Mouse (Mus musculus): Measurements from ENCODE around the gene Fars2. TPM values are rescaled to one million over a fixed set of nuclear protein-coding genes. Genes with fewer than 3 reads are reported as not detected.

Fars2 gene
- total and polyA plus RNA-seq, 2 experiments from 2014 or later, result 21.5 to 34.6 TPM

- WGBS, result 76% methylated on average over 2 of the region's 2 CpGs
- Histone ChIP-seq H3K4me1 (ENCODE audit: insufficient read depth, low read length) (peaks cover 4% of the 10 kb centered on the region; the same call in 1 of the 2 replicates), H3K36me3 (ENCODE audit: insufficient read depth, low read length) (no peaks in the 10 kb centered on the region), H3K27ac (no peak overlapping the region), H3K9ac (replicated peaks; ENCODE audit: low read length) (no peak overlapping the region), H3K4me2 (ENCODE audit: low read depth, low read length) (no peak overlapping the region), H3K27me3 (ENCODE audit: insufficient read depth, low read length) (no peaks in the 10 kb centered on the region), H3K9me3 (ENCODE audit: low read length) (no peaks in the 10 kb centered on the region), H3K4me3 (ENCODE audit: low read length) (no peak overlapping the region)
- ATAC-seq, result no peak
- DNase-seq (ENCODE audit: low spot score), result no peak
- TF ChIP-seq CTCF (IDR thresholded peaks at IDR 0.05; ENCODE audit: low read depth), result no peak
Observed at GRCm38 (mm10) chr13:36224431-36224830, 107.2 kb downstream of the Fars2 start.

GRCm38 (mm10) chr13:36242261-36242660 is 125.0 kb downstream of the Fars2 start:
- 58% methylated on average over 1 of the region's 1 CpGs for WGBS
- ATAC-seq, result no peak
- Histone ChIP-seq H3K9me3 (ENCODE audit: low read length) (no peaks in the 10 kb centered on the region), H3K4me1 (ENCODE audit: insufficient read depth, low read length) (no peaks in the 10 kb centered on the region), H3K9ac (replicated peaks; ENCODE audit: low read length) (no peak overlapping the region), H3K27ac (no peak overlapping the region), H3K4me2 (ENCODE audit: low read depth, low read length) (no peak overlapping the region), H3K36me3 (ENCODE audit: insufficient read depth, low read length) (no peaks in the 10 kb centered on the region), H3K4me3 (ENCODE audit: low read length) (no peak overlapping the region), H3K27me3 (ENCODE audit: insufficient read depth, low read length) (no peaks in the 10 kb centered on the region)
- DNase-seq (ENCODE audit: low spot score), result no peak
- no peak for TF ChIP-seq CTCF (IDR thresholded peaks at IDR 0.05; ENCODE audit: low read depth)

- Histone ChIP-seq H3K4me2 (ENCODE audit: low read depth, low read length) (no peak overlapping the region), H3K36me3 (ENCODE audit: insufficient read depth, low read length) (no peaks in the 10 kb centered on the region), H3K9ac (replicated peaks; ENCODE audit: low read length) (no peak overlapping the region), H3K9me3 (ENCODE audit: low read length) (no peaks in the 10 kb centered on the region), H3K27ac (no peak overlapping the region), H3K4me3 (ENCODE audit: low read length) (no peak overlapping the region), H3K27me3 (ENCODE audit: insufficient read depth, low read length) (no peaks in the 10 kb centered on the region), H3K4me1 (ENCODE audit: insufficient read depth, low read length) (no peaks in the 10 kb centered on the region)
- no peak for ATAC-seq
- 68% methylated on average over 3 of the region's 3 CpGs for WGBS
- DNase-seq (ENCODE audit: low spot score), result no peak
- TF ChIP-seq CTCF (IDR thresholded peaks at IDR 0.05; ENCODE audit: low read depth), result no peak
Observed at GRCm38 (mm10) chr13:36253936-36254335, 136.7 kb downstream of the Fars2 start.

- Histone ChIP-seq H3K27me3 (ENCODE audit: insufficient read depth, low read length) (no peaks in the 10 kb centered on the region), H3K9me3 (ENCODE audit: low read length) (no peaks in the 10 kb centered on the region), H3K4me1 (ENCODE audit: insufficient read depth, low read length) (no peaks in the 10 kb centered on the region), H3K27ac (no peak overlapping the region), H3K36me3 (ENCODE audit: insufficient read depth, low read length) (no peaks in the 10 kb centered on the region), H3K4me3 (ENCODE audit: low read length) (no peak overlapping the region), H3K9ac (replicated peaks; ENCODE audit: low read length) (no peak overlapping the region), H3K4me2 (ENCODE audit: low read depth, low read length) (no peak overlapping the region)
- ATAC-seq (no peak), DNase-seq (ENCODE audit: low spot score) (peak; percentile 16)
- TF ChIP-seq CTCF (IDR thresholded peaks at IDR 0.05; ENCODE audit: low read depth), result no peak
- 65% methylated on average over 5 of the region's 5 CpGs for WGBS
Observed at GRCm38 (mm10) chr13:36257213-36257612, 140.0 kb downstream of the Fars2 start.

- Histone ChIP-seq H3K36me3 (ENCODE audit: insufficient read depth, low read length) (no peaks in the 10 kb centered on the region), H3K27me3 (ENCODE audit: insufficient read depth, low read length) (no peaks in the 10 kb centered on the region), H3K4me1 (ENCODE audit: insufficient read depth, low read length) (no peaks in the 10 kb centered on the region), H3K27ac (no peak overlapping the region), H3K4me2 (ENCODE audit: low read depth, low read length) (no peak overlapping the region), H3K9me3 (ENCODE audit: low read length) (no peaks in the 10 kb centered on the region), H3K4me3 (ENCODE audit: low read length) (no peak overlapping the region), H3K9ac (replicated peaks; ENCODE audit: low read length) (no peak overlapping the region)
- 90% methylated on average over 1 of the region's 1 CpGs for WGBS
- no peak for TF ChIP-seq CTCF (IDR thresholded peaks at IDR 0.05; ENCODE audit: low read depth)
- DNase-seq (ENCODE audit: low spot score), result no peak
- ATAC-seq, result no peak
Observed at GRCm38 (mm10) chr13:36259754-36260153, 142.5 kb downstream of the Fars2 start.

GRCm38 (mm10) chr13:36261299-36261698 is 144.1 kb downstream of the Fars2 start:
- no peak overlapping the region for H3K4me3 ChIP-seq (ENCODE audit: low read length)
- no peak for TF ChIP-seq CTCF (IDR thresholded peaks at IDR 0.05; ENCODE audit: low read depth)
- H3K4me1 ChIP-seq (ENCODE audit: insufficient read depth, low read length), result no peaks in the 10 kb centered on the region
- no peaks in the 10 kb centered on the region for H3K36me3 ChIP-seq (ENCODE audit: insufficient read depth, low read length)
- no peaks in the 10 kb centered on the region for H3K9me3 ChIP-seq (ENCODE audit: low read length)
- no peak for DNase-seq (ENCODE audit: low spot score)
- H3K9ac ChIP-seq (replicated peaks; ENCODE audit: low read length), result no peak overlapping the region
- no peaks in the 10 kb centered on the region for H3K27me3 ChIP-seq (ENCODE audit: insufficient read depth, low read length)
- no peak overlapping the region for H3K4me2 ChIP-seq (ENCODE audit: low read depth, low read length)
- ATAC-seq, result no peak
- no peak overlapping the region for H3K27ac ChIP-seq
- WGBS, result 80% methylated on average over 2 of the region's 2 CpGs

- Histone ChIP-seq H3K4me2 (ENCODE audit: low read depth, low read length) (no peak overlapping the region), H3K27ac (no peak overlapping the region), H3K9me3 (ENCODE audit: low read length) (no peaks in the 10 kb centered on the region), H3K36me3 (ENCODE audit: insufficient read depth, low read length) (no peaks in the 10 kb centered on the region), H3K4me1 (ENCODE audit: insufficient read depth, low read length) (no peaks in the 10 kb centered on the region), H3K27me3 (ENCODE audit: insufficient read depth, low read length) (no peaks in the 10 kb centered on the region), H3K4me3 (ENCODE audit: low read length) (no peak overlapping the region), H3K9ac (replicated peaks; ENCODE audit: low read length) (no peak overlapping the region)
- DNase-seq (ENCODE audit: low spot score) (no peak), ATAC-seq (no peak)
- 29% methylated on average over 5 of the region's 5 CpGs for WGBS
- TF ChIP-seq CTCF (IDR thresholded peaks at IDR 0.05; ENCODE audit: low read depth), result no peak
Observed at GRCm38 (mm10) chr13:36263240-36264095, 146.3 kb downstream of the Fars2 start.

All from hindbrain, postnatal 0 days (tissue).